Mouse (Mus musculus): ENCODE measurements around the gene Cdc7.

GRCm38 (mm10) chr5:107010300-107010699 lies 46.2 kb downstream of the Cdc7 start:
- TF ChIP-seq POLR2A (IDR thresholded peaks at IDR 0.05; ENCODE audit: low read depth, low read length) (no peak), CTCF (IDR thresholded peaks at IDR 0.05; ENCODE audit: borderline replicate concordance, insufficient read depth, low read length) (no peak)

Data from embryonic fibroblast, embryonic 13.5 days (primary cell).